Mouse (Mus musculus) mature B cell (primary cell): Measurements from ENCODE around the gene Gli1.

Experiments used
- in situ Hi-C: fragments of 300-500 bp; cut with MboI; formaldehyde crosslinking; loops from 2 replicates; pipeline ENCODE4 v1.14.3; 2019

Gene Gli1

DNA sequence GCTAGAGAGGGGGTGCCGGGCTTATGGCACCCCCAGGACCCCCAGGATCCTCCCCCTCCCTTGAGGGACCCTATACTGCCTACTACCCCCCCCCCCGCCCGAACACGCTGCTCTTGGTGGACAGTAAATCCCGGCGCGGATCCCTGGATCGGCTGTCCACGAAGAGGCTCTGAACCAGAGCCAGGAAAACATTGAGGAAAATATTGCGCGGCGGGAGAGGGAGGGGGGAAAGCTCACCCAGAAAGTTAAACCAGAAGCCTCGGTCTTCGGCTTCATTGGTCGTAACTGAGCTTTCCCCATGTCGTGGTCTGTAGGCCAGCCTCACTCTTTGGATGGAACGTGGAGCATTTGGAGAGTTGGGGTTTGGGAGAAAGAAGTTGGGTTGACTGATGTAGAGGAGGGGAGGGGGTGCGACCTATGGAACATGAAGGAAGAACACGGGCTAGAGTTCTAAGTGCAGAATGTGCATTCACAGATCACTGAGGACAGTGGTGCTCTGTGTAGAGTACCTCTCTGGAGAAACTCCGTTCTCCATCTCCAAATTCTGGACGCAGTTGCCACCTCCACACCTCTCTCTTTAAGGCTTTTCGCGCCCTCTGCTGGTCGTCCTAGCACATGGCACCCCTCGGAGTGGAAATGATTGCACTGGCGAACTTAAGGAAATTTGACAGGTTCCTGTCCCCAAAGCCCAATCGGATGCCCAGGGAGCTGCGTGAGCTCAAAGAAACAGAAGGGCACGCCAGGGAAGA lies at the start of gene Gli1:
Gene Gli1, minus strand, starts transcription at position 84 of the 749 bp plus-strand sequence.
- in situ Hi-C loops = no loop called here

DNA sequence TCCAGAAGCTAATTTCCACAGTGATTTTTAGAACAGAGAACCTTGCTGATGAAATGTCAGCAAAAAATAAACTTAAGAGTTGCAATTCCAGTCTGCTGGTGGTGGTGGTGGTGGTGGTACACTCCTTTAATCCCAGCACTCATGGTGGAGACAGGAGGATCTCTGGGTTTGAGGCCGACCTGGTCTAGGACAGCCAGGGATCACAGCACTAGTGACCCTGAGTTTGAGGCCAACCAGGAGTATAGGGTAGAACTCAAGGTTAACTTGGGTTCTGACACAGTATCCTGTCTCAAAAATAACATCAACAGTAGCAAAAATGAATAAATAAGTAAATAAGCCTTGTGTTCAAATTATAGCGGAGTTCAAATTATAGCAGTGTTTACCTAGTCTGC lies 40.0 kb upstream of the Gli1 start:
- in situ Hi-C loops = no loop called here

DNA sequence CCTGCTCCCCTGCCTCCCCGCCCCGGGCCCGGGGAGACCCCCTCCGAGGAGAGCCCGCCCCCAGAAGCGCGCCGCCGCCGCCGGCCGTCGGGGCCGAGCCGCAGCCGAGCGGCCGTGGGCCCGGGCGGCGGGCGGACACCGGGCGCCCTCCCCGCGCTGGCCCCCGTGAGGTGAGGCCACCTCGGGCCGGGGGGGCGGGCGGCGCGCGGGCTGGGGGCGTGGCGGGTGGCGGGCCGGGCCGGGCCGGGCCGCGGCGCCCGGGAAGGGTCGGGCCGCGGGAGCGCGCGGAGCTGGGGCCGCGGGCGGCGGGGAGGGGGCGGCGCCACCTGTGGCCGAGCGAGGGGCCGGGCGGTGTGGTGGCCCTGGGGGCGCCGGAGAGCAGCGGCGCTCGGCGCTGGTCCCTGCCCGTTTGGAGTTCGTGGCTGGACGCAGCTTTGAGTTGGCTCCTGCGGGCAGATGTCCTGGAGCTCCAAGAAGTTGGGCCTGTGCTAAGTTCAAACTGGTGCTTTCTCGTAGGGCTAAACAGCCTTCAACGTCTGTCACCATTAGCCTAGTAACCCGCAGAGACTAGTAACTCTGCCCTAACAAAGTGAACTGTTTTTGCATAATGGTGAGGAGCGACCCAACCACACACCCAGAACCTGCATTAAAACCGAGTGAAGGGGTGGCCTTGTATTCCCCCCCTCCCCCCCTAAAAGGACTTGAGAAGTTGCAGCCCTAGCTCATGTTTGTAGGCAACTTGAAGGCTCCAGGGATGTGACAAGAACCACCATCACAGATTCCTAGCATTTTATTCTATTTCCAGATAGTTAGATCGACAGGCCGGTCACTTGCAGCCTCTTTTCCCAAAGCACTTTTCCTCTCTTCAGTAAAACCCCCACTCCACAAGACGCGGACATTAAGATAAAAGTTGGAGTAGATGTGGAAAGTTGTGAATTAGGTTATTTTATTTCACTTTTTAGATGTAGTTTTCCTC lies 39.3 kb upstream of the Gli1 start:
- in situ Hi-C loops = no loop called here

DNA sequence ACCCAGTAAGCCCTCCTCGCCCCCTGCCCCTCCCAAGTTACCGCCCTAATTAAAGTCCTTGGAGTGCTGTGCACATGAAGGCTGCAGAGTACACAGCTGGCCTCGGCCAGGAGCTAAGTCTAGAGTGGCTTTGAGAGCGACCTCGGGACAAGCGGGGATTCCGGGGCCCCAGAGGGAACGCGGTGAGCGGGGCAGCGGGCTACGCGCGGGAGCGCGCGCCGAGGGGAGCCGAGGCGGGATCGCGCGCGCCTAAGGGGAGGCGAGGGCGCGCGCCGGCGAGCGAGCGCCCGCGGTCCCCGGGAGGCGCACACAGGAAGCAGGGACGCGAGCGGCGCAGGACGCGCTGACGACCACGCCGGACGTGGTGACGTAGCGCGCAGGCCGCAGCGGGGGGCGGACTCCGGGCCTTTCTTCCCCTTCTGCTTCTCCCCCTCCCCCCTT lies 38.5 kb upstream of the Gli1 start, which contains the start of gene R3hdm2:
Gene R3hdm2, plus strand, starts transcription at position 77 of the 441 bp plus-strand sequence.
- in situ Hi-C loops = no loop called here

DNA sequence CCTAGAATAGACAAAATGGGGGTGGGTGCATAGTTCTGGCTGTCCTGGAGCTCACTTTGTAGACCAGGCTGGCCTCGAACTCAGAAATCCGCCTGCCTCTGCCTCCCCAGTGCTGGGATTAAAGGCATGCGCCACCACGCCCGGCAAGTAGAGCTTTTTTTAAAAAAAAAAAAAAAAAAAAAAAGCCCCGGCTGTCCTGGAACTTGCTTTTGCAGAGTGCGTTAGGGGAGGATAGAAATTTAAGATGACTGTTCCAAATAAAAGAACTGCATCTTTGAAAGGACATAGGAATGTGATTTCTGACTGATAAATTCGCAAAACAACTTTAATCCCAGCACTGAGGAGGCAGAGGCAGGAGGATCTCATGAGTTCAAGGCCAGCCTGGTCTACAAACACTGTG lies 37.9 kb upstream of the Gli1 start:
- in situ Hi-C loops = no loop called here

DNA sequence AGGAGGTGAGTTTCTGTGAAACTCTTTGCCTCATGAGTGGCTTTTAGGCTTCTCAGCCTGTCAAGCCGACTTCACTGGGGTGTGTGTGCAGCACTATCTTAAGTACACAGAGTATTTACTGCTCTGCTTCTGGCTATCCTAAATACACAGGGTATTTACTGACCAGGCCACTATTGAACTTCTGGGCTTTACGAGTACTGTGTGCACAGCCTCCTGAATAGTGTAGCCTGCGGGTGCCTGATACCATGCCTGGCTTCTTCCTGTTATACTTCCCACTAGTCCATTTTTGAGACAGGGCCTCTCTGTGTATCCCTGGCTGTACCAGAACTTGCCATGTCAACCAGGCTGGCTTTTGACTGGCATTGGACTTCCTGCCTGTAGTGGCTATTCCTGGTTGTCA lies 35.9 kb upstream of the Gli1 start:
- in situ Hi-C loops = no loop called here

DNA sequence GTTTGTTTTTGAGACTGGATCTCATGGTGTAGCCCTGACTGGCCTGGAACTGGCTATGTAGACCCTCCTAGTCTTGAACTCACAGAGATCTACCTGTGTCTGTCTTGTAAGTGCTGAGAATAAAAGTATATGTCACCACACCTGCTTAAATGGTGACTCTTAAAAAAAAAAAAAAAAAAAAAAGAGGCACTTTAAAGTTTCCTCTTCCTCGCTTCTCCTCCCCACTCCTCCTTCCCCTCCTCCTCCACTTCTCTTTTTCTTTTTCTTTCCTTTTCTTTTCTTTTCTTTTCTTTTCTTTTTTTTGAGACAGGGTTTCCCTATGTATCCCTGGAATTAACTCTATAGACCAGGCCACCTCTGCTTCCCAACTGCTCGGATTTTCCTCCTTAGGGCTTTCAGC lies 29.2 kb upstream of the Gli1 start:
- in situ Hi-C loops = no loop called here

DNA sequence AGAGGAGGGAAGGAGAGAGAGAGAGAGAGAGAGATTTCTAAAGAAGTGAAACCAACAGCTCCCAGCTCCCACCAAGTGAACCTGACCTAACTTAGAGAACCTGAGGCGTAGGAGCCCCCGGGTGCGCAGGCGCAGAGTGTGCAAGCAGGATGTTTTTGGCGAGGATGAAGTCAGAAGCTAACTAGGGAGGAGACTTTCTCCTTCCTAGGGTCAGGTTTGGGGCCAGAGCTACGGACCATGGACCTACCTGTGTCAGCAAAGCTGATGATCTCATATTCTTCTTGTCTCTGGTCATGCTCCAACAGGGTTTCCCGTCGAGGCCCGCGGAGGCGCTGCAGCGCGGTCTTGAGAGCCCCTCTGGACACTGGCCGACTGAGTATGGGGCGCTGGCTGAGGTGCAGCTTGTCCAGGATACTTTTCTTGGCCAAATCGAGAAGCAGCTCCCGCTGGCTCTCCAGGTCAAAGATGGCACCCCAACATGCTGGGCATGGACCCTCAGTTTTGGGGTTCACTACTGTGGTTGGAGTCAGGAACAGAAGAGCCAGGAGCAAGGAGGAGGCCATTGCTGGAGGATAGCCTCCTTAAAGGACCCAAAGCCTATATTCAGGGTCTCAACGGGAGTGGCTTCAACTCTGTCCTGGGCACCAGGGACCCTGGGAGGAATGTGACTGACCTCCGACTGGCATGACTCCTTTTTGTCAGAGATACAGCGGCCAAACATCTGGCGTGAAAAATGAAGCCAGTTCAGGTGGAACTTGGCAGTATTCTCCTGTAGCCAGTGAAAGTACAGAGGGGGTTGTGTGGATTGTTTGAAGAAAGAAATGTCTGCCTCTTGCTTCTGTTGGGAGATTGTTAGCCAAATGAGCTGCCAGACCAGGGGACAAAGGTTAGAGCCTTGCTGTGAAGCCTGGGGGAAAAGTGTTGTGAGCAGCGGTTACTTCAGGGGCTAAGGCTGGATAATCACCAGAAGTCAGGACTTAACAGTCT lies 28.4 kb upstream of the Gli1 start, which contains the start of gene Inhbc:
Gene Inhbc, minus strand, starts transcription at position 598 of the 987 bp plus-strand sequence.
- in situ Hi-C loops = no loop called here

DNA sequence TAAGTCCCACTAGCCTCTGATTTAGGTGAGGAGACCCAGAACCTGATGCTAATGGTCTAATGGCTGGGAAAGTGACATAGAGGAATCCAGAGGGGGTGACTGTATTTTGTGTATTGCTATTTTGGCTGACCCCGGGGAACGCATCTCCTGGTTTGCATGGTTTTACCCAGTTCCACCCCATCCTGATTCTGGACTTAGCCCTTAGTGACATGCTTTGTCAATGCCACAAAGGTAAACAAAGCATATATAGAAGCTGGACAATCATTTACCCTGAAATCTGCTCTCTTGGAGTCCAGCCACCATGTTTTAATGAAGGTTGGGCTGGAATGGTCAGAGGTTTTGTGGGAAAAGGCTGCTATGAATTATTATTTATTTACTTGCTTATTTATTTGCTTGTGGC lies 26.5 kb upstream of the Gli1 start:
- in situ Hi-C loops = no loop called here

DNA sequence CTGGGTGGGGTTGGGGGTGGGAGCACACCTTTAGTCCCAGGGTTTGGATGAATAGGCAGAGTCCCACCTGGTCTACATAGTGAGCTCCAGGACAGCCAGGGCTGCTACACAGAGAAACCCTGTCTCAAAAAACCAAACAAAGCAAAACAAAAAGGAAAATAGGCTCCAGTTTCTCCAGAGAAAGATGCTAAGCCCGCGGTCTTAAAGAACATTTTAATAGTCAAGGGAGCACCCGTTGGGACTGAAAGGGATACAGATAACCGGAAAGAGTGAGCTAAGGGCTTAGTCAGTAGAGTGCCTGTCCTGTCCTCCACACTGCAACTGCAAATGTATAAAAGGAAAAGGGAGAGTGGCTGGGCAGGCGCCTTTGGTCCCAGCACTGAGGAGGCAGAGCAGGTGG lies 25.3 kb upstream of the Gli1 start:
- in situ Hi-C loops = no loop called here

DNA sequence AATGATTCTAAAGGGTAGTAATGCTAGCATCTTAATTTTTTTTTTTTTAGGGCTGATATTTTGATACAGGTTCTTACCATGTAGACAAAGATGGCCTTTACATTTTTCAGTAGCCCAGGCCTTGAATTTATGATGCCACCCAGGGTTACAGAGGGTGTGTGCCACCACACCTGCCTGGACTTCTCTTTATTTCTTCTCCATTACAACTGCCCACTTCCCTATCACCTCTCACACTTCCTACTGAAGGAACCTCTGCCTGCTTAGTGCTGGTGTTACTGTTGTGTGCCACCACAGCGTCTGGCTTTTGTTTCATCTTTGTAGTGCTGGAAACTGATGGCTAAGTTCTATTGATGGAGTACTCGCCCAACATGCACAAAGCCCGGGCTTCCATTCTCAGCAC lies 18.9 kb upstream of the Gli1 start:
- in situ Hi-C loops = no loop called here

DNA sequence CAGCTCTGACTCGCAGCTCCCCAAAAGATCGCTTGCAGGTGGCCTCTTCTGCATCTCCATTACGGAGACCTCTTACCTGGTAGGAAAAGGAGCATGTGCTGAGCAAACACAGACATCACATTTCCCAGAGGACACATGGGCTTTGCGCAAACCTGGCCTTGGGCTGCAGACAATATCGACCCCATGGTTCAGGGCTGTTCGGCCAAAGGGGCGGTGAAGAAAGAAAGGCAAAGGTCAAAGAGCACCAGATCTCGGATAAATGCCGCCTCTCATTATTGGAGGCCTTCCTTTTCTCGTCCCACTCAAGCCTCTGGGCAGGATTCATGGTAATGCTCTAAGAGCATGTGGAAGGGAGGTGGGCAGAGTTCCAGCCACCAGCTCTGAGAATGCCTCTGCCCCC lies 13.6 kb upstream of the Gli1 start:
- in situ Hi-C loops = no loop called here

DNA sequence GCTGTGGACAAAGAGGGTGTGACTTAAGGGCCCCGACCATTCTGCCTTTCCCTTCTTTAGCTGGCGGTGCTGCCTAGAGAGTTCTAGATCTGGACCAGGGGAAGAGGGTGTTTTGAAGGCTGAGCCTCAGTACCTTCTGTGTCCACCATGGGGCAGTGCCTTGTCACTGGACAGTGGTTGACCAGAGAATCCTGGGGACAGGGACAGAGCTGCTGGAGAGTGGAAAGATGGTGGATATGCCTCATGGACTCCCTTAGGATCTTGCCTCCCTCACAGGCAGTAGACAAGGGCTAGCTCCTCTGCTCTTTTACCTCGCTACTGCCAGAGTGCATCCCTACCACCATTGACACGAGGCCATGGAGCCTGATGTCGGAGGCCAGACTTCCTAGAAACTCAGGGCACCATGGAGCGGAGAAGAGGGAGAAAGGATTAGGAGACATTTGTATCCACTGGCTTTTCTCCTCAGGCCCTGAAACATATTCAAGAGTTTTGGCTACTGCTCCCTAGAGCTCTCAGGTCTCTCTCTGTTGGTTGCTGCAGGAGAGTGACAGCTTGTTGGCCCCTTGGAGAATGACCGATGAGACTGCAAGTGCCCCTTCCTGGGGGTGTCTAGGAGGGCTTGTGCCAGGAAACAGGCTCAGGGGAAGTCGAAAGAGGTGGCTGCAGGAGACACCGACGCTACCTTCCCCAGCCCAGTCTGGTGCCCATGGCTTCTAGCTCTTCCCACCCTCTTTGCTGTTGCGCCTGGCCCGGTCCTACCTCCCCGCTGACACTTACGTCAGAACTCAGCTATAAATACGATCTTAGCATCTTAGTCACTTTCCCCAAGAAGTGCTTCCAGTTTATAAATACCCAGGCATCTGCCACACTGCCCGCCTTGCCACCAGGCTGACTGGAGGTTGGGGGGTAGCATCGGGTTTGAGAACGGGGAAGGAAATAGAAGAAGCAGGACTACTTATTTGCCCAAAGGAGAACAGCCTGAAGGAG lies 12.4 kb upstream of the Gli1 start, which contains the start of gene Inhbe:
Gene Inhbe, minus strand, starts transcription at position 503 of the 987 bp plus-strand sequence.
- in situ Hi-C loops = no loop called here

DNA sequence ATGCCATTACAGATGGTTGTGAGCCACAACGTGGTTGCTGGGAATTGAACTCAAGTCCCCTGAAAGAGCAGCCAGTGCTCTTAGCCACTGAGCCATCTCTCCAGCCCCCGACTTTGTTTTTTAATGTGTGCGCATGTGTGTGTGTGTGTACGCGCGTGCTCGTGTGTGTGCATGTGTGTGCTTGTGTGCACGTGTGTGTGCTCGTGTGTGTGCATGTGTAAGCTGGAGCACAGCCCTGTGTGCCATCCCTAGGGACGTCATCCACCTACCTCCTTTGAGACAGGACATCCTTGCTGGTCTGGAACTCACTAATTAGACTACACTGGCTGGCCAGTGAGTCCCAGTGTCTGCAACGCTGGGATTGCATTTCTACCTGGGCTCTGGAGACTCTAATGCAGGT lies 11.0 kb upstream of the Gli1 start:
- in situ Hi-C loops = no loop called here

DNA sequence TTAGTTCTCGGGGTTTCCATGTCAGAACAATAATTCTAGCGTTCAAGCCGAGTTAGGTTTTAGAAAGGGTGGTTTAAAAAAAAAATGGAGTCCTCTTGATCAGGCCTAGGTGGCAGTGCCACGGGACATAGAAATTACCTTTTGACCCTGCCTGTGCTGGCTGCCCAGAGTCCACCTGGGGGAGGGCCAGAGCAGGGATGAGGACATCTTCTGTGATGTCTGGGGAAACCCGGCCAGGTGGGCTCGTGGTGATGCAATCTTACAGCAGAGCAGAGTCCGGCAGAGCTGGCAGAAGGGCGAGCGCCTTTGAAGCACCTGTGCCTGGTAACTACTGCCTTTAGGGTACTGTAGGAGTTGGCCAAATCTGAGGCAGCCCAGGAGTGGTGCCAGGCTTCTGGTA lies 10.4 kb upstream of the Gli1 start:
- in situ Hi-C loops = no loop called here

DNA sequence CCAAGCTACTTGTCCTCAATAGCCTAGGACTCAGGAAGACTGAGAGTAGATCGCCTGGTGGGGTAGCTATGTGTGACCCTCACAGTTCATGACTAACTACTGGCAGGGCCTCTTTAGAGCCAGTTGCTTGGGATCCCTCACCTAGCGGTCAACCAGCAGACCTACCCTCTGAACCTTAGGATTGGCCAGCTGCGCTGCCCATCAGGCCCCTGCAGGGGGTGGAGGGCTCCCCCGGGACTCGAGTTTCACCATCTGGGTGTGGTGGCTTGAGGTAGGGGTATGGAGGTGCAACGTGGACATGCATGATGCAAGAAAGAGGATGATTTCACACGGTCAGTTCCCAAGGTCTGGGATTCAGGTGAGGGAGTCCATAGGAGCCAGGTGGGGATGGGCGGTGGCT lies 9.9 kb upstream of the Gli1 start:
- in situ Hi-C loops = no loop called here

DNA sequence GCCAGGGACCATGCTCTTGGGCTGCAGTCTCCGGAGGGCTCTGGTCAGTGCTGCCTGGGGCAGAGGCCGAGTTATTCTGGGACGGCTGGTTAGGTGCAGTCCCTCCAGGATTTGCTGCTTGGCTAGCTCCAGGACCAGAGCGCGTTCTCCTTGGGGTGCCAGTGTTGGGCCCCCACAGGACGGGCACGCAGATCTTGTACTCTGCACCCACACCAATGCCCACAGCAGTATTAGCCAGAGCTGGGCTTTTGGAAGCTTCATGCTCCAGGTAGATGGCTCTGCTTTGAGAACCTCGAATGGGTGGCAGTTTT lies 9.5 kb upstream of the Gli1 start:
- in situ Hi-C loops = no loop called here

DNA sequence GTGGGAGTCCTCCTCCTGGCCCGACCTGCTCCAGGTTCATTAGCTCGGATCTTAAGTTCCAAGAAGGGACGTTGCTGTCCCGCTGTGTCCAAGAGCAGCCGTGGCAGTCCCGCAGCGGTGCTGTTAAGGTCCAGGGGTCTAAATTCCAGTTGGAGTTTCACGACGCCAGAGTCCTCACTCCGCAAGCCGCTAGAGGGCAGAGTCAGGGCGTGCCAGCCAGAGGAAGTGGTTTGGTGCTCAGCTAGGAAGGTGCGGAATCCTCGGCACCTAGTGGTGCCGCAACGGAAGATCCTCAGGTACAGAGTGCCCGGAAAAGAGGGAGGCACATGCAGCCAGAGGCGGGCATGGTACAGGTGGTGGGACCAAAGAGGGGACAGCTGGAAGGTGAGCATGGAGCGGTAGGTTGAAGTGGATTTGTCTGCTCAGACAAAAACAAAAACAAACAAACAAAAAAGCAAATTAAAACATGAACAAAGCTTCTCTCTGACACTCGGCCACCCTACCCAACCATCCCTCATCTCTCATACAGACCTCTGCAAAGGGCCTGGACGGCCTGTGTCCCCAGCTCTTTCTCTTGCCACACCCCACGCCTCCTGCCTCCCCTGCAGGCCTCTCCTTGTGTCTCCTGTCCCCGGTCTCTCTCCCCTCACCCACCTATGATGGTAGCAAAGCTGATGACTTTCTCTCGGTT lies 9.0 kb upstream of the Gli1 start:
- in situ Hi-C loops = no loop called here

DNA sequence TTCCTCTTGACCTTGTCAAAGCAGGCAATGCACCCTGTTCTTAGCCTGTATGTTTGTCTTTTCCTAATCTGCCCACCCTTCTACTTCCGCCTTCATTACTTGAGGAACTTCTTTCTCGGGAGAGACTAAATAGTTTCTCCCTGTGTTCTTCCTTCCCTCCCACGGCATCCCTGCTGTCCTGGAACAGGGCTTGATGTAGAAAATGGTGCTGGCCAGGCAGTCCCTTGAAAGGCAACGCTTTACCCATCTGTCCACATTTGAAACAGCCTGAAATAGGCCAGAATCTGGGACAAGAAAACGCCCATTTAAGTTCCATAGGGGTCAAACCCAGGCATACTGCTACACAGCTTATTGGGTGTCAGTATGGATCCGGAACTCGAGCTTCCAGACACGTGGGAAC lies 8.0 kb upstream of the Gli1 start:
- in situ Hi-C loops = no loop called here

DNA sequence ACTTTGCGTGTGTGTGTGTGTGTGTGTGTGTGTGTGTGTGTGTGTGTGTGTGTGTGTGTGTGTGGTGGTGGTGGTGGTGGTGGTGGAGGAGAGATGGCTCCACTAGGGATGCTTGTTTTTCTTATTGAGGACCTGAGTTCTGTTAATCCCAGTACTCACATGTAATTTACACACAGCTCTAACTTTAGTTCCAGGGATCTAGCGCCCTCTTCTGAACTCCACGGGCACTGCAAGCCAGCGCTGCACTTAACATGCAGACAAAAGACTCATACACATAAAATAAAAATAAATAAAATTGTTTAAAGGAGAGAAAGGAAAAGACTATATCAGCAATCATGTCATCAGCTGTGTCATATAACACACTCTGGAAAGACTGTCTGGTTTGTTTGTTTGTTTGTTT lies 7.2 kb upstream of the Gli1 start:
- in situ Hi-C loops = no loop called here
